Mouse (Mus musculus) stomach, postnatal 0 days (tissue): ENCODE data around the gene Mptx2.

ENCODE experiments used
- CTCF ChIP-seq: IDR thresholded peaks from 2 replicates; pipeline ENCODE4 v1.5.1; 2016; ENCODE audit warnings: antibody characterized with exemption, low read depth, mild to moderate bottlenecking, moderate library complexity
- EP300 ChIP-seq: optimal IDR thresholded peaks from 2 replicates; pipeline ENCODE3; 2016; ENCODE audit warnings: antibody characterized with exemption

DNA sequence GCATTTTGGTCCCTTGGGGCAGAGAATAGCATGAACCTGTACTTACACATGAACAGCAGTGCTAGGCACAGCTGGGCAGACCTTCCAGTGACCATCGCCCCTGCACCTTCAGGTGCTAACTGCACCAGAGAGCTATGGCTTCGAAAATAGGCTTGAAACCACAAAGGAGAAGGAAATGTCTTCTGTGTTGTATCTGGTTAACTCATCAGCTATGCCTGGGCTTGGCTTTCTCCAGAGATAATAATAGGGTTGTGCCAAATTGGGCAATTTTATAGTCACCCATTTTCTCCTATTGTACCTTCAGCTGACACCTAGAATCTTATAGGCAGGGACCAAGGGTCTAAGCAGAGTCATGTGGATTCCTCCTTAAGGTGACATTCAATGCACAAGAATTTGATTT, 50.5 kb downstream of the Mptx2 start, which contains the start of gene Fcer1a:
- TF ChIP-seq CTCF (no peak), EP300 (no peak)
